Mouse (Mus musculus): Measurements from ENCODE around the gene Cd151.

Gene Cd151

GRCm38 (mm10) chr7:141474160-141474559 lies 7.0 kb downstream of the Cd151 start:
- no peak for DNase-seq (ENCODE audit: low spot score)

DNA sequence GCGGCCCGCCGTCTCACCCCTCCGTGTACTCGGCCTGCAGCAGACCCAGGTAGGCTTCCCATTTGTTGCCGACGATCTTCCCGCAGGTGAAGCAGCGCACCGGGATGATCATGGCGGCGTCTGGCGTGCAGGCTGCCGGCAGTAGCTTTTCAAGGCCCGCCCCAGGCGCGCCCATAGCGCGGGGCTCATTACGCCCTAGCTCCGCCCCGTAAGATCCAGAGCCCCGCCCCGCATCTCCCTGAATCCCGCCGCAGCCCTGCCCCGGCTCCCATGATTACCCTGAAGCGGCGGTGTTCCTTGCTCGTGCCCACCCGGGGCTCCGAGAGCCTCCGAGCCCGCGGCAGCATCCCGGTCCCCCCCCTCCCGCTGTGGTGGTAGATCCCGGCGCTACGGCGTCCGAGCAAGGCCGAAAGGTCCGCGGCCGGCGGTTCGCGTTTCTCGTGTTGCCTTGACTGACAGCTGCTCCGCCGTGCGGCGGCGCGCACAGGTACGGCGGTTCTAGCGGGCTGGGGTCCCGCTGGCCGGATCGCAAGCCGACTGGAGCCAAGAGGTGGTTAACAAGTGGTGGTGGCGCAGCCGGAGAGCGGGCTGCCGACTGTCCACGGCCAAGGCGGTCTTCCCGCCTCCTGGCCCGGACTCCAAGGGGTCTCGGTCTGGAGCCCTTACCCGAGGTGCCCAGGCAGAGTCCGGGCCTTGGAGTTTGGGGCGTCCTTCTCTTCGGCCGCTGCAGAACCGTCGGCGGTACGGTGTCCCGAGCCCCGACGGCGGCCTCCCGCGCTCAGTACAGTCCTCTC lies 8.0 kb downstream of the Cd151 start, which contains the start of the genes Polr2l and Tspan4:
Gene Polr2l, minus strand, starts transcription at position 122 of the 794 bp plus-strand sequence.
Gene Tspan4, plus strand, starts transcription at position 230 of the 794 bp plus-strand sequence.
- peak; percentile 89 for DNase-seq (ENCODE audit: low spot score)

GRCm38 (mm10) chr7:141475805-141476158 lies 8.6 kb downstream of the Cd151 start:
- DNase-seq (ENCODE audit: low spot score) = no peak

DNA sequence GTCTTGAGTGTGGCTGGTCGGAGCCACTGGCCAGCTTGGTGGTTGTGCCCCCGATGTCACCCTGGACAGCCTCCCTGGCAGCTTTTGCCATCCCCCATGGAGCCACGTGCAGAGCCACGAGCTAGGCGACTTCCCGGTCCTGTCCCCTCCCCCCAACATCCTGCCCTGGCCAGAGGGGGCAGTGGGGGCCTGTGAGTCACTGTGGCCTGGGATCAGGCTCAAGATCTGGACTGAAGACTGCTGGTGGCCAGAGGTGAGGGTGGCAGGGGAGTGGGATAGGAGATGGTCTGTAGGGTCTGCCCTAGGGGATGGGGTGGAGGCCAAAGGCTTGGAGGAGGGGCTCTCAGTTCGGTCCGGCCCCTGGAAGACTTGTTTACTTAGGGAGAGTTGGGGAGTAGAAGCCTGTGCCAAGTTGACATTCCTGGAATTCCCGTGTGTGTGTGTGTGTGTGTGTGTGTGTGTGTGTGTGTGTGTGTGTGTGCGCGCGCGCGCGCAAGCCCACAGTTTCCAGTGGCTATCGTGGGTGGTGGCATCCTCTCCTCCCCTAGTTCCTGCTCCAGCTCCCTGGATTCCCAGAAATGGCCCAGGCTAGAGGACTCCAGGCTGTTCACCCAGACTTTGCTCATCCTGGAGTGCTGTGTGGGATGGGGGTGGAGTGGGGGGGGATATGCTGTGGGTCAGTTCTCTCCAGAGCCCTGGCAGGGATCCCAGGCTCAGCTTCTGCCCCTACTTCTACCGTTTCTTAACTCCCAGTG lies 9.2 kb downstream of the Cd151 start:
- DNase-seq (ENCODE audit: low spot score) = peak; percentile 86

DNA sequence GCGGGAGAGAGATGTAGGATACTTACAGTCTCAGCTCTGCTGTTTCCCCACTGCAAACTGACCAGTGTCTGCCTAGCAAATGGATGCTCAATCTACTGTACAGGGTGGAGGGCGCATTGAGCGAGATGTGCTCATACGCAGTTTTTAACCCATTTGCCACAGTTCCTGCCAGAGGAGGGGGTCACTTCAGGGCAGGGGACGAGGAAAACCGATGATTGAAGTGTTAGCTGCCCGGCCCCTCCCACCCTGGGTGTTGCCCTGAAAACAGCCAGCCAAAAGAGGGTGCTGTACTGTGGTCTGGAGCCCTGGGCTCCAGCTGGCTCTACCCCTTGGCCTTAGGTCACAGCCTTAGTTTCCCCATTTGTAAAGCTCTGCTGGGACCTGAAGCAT lies 9.8 kb downstream of the Cd151 start:
- DNase-seq (ENCODE audit: low spot score) = no peak

- no peak for DNase-seq (ENCODE audit: low spot score)
Observed at GRCm38 (mm10) chr7:141477578-141478269, 10.5 kb downstream of the Cd151 start.

- DNase-seq (ENCODE audit: low spot score) = no peak
Observed at GRCm38 (mm10) chr7:141478270-141478748, 11.1 kb downstream of the Cd151 start.

GRCm38 (mm10) chr7:141480842-141481497 lies 13.8 kb downstream of the Cd151 start:
- peak; percentile 66 for DNase-seq (ENCODE audit: low spot score)

GRCm38 (mm10) chr7:141481498-141482401 lies 14.6 kb downstream of the Cd151 start:
- DNase-seq (ENCODE audit: low spot score) = no peak

DNA sequence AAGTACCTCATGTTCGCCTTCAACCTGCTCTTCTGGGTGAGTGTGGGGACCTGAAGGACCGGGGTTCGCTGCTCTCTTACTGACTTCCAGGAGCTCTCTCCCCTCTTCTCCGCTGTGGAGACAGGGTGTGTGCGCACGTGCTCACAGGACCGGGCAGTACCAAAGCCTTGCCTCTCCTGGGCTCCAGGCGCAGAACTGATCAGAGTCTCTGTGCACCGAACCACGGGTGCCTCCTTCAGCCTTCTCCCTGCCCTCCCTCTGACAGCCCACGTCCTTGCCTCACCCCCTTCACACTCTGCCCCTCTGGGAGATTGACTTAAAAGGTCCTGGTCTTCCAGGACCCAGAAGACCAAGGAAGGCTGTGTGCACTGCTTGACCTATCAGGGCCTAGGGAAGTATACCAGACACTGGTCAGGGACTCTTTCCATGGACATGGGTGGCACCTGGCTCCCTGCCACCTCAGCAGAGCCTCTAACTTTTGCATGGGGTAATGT lies 15.4 kb downstream of the Cd151 start:
- no peak for DNase-seq (ENCODE audit: low spot score)

GRCm38 (mm10) chr7:141483114-141483653 lies 16.0 kb downstream of the Cd151 start:
- DNase-seq (ENCODE audit: low spot score) = no peak

DNA sequence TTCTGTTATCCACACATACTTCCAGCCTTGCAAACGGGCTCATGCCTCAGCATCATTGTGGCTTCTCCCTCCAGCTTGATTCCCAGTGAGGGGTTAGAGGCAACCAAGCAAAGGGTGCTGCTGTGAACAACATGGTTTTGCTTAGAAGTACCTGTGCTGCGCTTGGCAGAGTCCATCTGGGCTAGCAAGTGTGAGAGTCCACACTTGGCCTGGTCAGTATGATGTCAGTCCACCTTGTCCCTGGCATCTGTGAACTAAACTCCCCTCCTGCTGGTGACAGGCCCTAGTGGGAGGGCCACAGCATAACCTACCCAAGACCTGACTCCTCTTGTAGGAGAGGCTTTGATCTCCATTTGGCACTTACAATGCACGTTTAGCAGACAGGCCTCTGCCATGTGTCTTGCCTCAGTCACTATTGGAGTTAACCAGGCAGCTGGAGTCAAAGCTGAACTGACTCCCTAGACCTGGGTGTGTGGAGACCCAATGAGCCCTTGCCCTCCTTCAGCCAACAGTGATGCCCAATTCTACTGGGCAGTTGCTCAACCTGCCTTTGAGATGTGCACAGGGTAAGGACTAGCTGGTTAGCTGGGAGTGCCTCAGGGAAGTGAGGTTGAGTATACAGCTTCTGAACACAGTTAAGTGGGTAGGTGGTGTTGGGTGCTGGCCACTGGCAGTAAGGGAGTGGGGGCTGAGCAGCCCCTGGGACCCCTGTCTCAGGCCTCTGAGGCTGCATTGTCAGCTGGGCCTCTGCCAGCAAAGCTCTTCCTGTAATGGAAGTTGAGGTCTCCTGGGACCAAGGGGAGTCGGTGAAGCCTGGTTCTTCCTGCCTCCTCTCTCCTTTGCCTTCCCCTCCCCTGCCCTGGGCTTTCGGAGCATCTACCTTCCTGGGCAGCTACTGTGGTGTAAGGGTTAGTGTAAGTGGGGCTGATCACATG lies 17.3 kb downstream of the Cd151 start:
- DNase-seq (ENCODE audit: low spot score) = peak; percentile 60

- DNase-seq (ENCODE audit: low spot score) = no peak
Observed at GRCm38 (mm10) chr7:141485186-141485585, 18.0 kb downstream of the Cd151 start.

DNA sequence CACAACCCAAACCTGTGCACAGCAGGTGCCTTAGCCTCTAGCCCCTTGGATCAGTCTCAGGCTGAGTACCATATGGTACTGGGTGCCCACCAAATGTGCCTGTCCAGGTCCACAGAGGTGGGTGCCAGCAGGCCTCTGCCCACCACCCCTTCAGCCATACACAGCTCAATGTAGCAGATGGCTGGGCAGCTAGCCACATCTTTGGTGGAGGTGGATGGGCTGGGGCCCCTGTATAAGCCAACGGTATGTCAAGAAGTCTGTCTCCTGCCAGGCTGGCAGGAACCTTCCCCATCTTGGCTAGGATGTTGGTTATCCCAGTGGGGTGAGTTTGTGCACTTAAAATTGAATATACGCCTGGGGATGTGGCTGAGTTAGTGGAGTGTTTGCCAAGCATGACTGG lies 18.4 kb downstream of the Cd151 start:
- no peak for DNase-seq (ENCODE audit: low spot score)

GRCm38 (mm10) chr7:141486239-141486638 lies 19.0 kb downstream of the Cd151 start:
- DNase-seq (ENCODE audit: low spot score) = peak; percentile 42

DNA sequence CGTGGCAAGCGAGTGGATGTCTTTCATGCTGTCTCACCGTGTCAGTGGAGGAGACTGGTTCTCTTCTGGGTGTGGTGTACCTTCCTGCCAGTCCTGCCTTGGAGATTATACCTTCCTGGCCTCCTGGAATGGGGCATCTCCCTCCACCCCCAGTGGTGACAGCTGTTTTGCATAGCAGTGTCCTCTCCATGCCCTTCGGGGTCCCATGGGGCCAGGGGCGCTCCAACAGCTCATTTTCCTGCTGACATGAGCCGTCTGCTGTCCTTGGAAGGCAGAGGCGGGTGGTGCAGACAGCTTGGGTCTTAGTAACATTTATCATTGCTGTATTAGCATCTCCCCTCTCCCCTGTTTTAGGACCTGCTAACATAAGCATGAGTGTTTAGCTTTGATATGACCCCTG lies 19.9 kb downstream of the Cd151 start:
- no peak for DNase-seq (ENCODE audit: low spot score)

GRCm38 (mm10) chr7:141491151-141491550 lies 24.0 kb downstream of the Cd151 start:
- no peak for DNase-seq (ENCODE audit: low spot score)

- DNase-seq (ENCODE audit: low spot score) = no peak
Observed at GRCm38 (mm10) chr7:141492738-141493137, 25.5 kb downstream of the Cd151 start.

- DNase-seq (ENCODE audit: low spot score) = no peak
Observed at GRCm38 (mm10) chr7:141493729-141494128, 26.5 kb downstream of the Cd151 start.

Measured in MN1 (cell line).